Mouse (Mus musculus) layer of hippocampus, postnatal 10 days (tissue): Measurements from ENCODE around the gene Napepld. TPM values are rescaled to one million over a fixed set of nuclear protein-coding genes. Genes with fewer than 3 reads are reported as not detected.

ENCODE experiments used
- total RNA-seq, 2 experiments: library from RNA; stranded (reverse); gene quantifications; 2 replicates each; pipeline ENCODE4 v1.2.3; 2021

The Napepld gene
- total RNA-seq, 2 experiments from 2014 or later: 6.6 to 7.1 TPM

Other genes starting within 250 kb of the Napepld start
- 1 to 10 TPM; 1.2 to 1.3 TPM for gene Lrrc17, start 157.8 kb downstream of the Napepld start, total RNA-seq
- gene Fbxl13, start 55.8 kb downstream of the Napepld start, total RNA-seq: under 1 TPM; 0.36 to 0.78 TPM
- gene Armc10, start 55.6 kb downstream of the Napepld start, total RNA-seq: 10 to 100 TPM; 25.9 to 32.5 TPM
- gene Pmpcb, start 35.7 kb upstream of the Napepld start, total RNA-seq: 10 to 100 TPM; 64.6 to 66.2 TPM
- 10 to 100 TPM; 38.4 to 41.8 TPM for gene Dnajc2, start 83.9 kb upstream of the Napepld start, total RNA-seq
- 100 to 1,000 TPM; 112 to 119 TPM for gene Psmc2, start 83.9 kb upstream of the Napepld start, total RNA-seq
- gene Slc26a5, start 164.2 kb upstream of the Napepld start, total RNA-seq: under 1 TPM; 0.64 to 0.76 TPM